Mouse (Mus musculus) hindbrain, embryonic 10.5 days (tissue): Measurements from ENCODE around the gene Arfgap2. TPM values are rescaled to one million over a fixed set of nuclear protein-coding genes. Genes with fewer than 3 reads are reported as not detected.
"Not testable (repeated sequence)": the region's sequence is repeated elsewhere in the genome, so short reads cannot be mapped to it uniquely, and the experiment has no call there.

Experiments
- DNase-seq: peaks from one replicate; pipeline ENCODE4 v3.0.0-alpha.2; 2017; ENCODE audit warnings: low spot score
- H3K27ac ChIP-seq: fragments of 300-500 bp; sonication (generic); 2 replicates; pipeline ENCODE4 v1.5.1; 2016; ENCODE audit warnings: mild to moderate bottlenecking, moderate library complexity
- H3K27me3 ChIP-seq: fragments of 300-500 bp; sonication (generic); 2 replicates; pipeline ENCODE4 v1.6.1; 2016; ENCODE audit warnings: mild to moderate bottlenecking; ENCODE audit not compliant: poor library complexity, insufficient read depth, severe bottlenecking
- H3K36me3 ChIP-seq: fragments of 300-500 bp; sonication (generic); 2 replicates; pipeline ENCODE4 v1.6.1; 2016; ENCODE audit warnings: mild to moderate bottlenecking, moderate library complexity
- H3K4me1 ChIP-seq: fragments of 300-500 bp; sonication (generic); replicated peaks from 2 replicates; pipeline ENCODE4 v1.6.1; 2016; ENCODE audit warnings: mild to moderate bottlenecking
- H3K4me3 ChIP-seq: fragments of 300-500 bp; sonication (generic); 2 replicates; pipeline ENCODE4 v1.5.1; 2016; ENCODE audit warnings: mild to moderate bottlenecking, moderate library complexity
- H3K9me3 ChIP-seq: fragments of 300-500 bp; sonication (generic); 2 replicates; pipeline ENCODE4 v1.6.1; 2016; ENCODE audit warnings: mild to moderate bottlenecking, moderate library complexity
- WGBS: fragments of 180-500 bp; shearing (Covaris S2); methylation state at CpG from one replicate; pipeline ENCODE4 v1.1.7; 2016; 5-methylcytosine and 5-hydroxymethylcytosine counted together
- polyA plus RNA-seq: library from polyadenylated mRNA; unstranded; fragments of >200 nt; fragmentation: Nextera tagmentation; extraction: Ambion mirVana; gene quantifications from 2 replicates; pipeline ENCODE4 v1.2.1, GENCODE M21; 2016

Arfgap2 gene
- polyA plus RNA-seq = 93.6 and 94.4 TPM in 2 replicates

DNA sequence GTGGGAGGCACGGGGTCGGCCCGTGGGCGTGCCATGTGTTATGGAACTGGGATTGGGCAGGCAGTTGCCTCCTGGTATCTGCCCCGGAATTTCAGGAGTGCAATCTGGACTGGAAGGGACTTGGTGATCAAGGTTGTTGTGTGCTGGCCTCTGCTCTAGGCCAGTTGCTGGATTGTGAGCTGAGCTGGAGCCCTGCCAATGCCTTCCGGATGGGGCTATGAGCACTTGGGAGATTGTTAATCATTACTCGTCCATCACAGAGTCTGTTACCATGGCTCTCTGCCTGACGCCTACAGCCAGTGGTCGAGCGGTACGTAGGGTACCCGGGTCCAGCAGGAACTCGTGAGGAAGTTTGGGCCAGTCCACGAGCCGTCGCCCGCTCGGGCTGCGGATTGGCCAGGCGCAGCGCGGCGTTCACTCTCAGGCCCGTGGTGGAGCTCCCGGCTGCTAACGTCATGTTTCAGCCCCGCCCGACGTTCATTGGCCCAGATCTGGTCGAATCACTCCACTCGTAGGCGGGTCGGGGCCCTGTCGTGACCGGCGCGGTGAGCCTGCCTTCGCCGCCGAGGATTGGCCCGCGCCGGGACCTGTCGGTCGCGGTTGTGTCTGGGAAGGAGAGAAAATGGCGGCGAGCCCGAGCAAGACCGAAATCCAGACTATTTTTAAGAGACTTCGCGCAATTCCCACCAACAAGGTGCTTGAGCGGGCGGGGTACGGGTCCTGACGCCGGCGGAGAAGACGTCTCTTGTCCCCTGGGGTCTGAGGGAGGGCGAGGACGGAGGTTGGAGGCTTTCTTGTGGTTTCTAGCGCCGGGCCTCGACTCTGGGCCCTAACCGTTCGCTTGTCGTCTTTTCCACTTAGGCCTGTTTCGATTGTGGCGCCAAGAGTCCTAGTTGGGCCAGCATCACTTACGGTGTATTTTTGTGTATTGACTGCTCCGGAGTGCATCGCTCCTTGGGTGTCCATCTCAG lies at the start of gene Arfgap2:
Gene Arfgap2 (plus strand): TSS at position 264 of the 971 bp plus-strand sequence.
- 2% methylated on average over 72 of the region's 72 CpGs for WGBS
- Histone ChIP-seq H3K36me3 (peaks cover 73% of the 10 kb centered on the region), H3K4me1 (peaks cover 33% of the 10 kb centered on the region), H3K27ac (peak within 1 kb of the TSS; percentile 92), H3K27me3 (no peaks in the 10 kb centered on the region), H3K9me3 (no peaks in the 10 kb centered on the region), H3K4me3 (peak within 1 kb of the TSS; percentile 89)
- DNase-seq = peak; percentile 97

DNA sequence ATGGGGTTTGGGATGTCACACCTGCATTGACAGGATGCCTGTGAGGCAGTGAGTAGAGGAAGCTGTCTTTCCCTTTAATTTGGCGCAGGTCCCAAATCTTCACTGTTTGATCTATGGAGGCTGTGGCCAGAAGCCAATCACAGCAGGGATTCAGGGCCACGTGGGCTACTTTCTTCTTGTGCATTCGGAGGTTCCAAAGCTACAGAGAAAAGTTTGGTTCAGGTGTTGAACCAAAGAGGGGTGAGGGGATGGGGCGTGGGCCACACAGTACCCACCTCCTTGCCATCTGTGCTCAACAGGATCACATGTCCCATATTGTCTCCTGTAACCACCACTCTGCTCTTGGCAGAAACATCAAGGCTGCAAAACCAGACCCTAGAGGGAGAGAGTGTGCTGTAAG lies 47.7 kb upstream of the Arfgap2 start:
- Histone ChIP-seq H3K27ac (no peak overlapping the region), H3K4me1 (no peaks in the 10 kb centered on the region), H3K9me3 (no peaks in the 10 kb centered on the region), H3K36me3 (peaks cover 57% of the 10 kb centered on the region), H3K4me3 (no peak overlapping the region), H3K27me3 (no peaks in the 10 kb centered on the region)
- 71% methylated on average over 4 of the region's 4 CpGs for WGBS
- DNase-seq = no peak

DNA sequence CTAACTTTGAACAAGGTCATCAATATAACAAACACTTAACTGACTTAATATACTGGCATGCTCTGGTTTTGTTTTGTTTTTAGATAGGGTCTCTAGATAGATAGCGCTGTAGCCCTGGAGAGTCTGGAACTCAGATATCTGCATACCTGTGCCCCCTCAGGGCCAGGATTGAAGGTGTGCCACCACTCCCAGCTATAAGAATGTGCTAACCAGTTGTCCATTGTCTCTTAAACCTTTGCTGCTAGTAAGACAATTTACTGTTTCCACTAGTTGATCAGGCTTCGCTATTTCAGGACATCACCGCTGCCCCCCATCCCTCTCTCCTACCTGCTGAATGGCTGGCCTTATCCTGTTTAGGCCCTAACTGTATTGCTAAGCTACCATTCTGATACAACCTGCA lies 44.3 kb upstream of the Arfgap2 start:
- Histone ChIP-seq H3K4me3 (no peak overlapping the region), H3K4me1 (no peaks in the 10 kb centered on the region), H3K9me3 (no peaks in the 10 kb centered on the region), H3K27ac (no peak overlapping the region), H3K27me3 (no peaks in the 10 kb centered on the region), H3K36me3 (peaks cover 23% of the 10 kb centered on the region)
- 91% methylated on average over 3 of the region's 3 CpGs for WGBS
- no peak for DNase-seq

DNA sequence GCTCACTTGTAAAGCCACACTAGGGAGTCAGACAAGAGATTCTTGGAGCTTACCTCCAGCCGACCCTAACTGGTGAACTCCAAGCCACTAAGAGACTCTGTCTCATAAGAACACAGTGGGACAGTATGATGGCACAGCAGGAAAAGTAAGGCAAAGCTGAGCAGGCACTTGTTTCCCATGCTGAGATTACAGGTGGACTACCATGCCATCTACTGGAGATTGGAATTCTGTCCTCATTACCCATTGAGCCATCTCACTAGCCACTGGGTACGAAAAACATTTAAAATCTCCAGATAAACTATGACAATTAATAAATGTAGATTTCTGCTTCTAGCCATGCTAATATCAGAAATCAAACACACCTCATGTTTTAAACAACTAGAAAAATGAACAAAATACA lies 41.2 kb upstream of the Arfgap2 start:
- Histone ChIP-seq H3K4me3 (no peak overlapping the region), H3K27ac (no peak overlapping the region), H3K27me3 (no peaks in the 10 kb centered on the region), H3K4me1 (no peaks in the 10 kb centered on the region), H3K9me3 (no peaks in the 10 kb centered on the region), H3K36me3 (no peaks in the 10 kb centered on the region)
- WGBS = 88% methylated on average over 2 of the region's 2 CpGs
- no peak for DNase-seq

DNA sequence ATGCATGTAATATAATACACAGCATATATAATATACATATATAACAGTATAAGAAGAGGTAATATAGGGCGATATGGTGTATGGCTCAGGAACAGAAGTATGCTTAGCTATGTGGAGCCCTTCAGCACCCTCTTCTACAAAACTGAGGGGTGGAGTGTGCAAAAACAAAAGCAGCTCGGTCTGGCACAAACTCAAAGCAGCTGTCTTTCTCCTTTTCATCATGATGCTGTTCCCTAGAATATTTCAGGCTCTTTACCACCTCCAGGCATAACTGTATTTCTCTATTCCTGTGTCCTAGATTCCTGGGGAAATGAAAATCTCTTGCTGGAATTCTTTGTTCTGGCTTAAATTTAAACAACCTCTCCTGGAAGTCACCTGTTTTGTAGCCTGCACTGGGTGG lies 35.0 kb upstream of the Arfgap2 start:
- H3K4me3 ChIP-seq = no peak overlapping the region
- no peaks in the 10 kb centered on the region for H3K4me1 ChIP-seq
- no peak overlapping the region for H3K27ac ChIP-seq
- DNase-seq = no peak
- 79% methylated on average over 2 of the region's 2 CpGs for WGBS
- 0 out of 2 replicates have a peak, but pooled peaks cover 8% of the 10 kb centered on the region for H3K36me3 ChIP-seq
- no peaks in the 10 kb centered on the region for H3K27me3 ChIP-seq
- no peaks in the 10 kb centered on the region for H3K9me3 ChIP-seq

DNA sequence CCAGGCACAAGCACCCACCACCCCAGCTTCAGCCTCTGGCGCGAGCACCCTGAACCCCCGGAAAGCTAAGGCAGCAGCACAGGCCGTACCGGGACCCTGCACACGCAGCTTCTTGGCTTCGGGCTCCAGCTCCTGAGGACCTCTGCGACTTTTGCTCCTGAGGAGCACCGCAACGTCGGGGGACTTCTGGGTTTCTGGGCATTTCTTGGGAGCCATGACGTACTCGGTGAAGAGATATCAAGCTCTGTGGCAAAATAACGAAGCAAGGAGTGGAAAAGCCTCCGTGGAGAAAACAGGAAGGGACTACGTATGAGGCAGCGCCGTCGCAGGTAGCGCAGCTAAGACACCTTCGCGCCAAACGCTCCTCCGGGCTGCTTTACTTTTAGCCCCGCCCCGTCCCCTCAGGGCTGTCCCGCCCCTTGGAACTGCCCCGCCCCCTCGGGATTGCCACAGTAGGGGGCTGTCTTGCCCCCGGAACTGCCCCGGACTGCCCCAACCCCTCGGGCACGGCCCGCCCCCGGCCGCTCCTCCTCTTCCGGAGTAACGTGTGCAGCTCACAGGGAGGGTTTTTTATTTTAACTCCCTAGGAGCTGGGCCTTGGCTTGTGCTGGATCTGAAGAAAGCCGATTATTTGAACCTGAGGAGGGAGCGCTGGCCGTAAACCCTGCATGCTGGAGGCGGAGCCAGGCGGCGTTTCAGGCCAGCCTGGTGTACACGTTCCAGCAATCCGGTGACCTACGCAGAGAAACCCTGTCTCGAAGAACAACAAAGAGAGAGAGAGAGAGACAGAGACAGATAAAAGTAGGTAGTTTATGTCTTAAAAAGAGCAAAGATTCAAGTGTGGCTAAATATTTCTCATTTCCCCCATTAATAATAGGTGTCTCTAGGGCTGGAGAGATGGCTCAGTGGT lies 27.9 kb upstream of the Arfgap2 start, which contains the start of gene Ddb2:
Gene Ddb2 (minus strand): TSS at position 382 of the 910 bp plus-strand sequence.
- Histone ChIP-seq H3K27me3 (no peaks in the 10 kb centered on the region), H3K9me3 (no peaks in the 10 kb centered on the region), H3K36me3 (peaks cover 12% of the 10 kb centered on the region; the same call in 1 of the 2 replicates), H3K27ac (peak within 1 kb of the TSS; percentile 88), H3K4me3 (peak within 1 kb of the TSS; percentile 56), H3K4me1 (peaks cover 11% of the 10 kb centered on the region)
- DNase-seq = peak; percentile 96
- under 1% methylated on average over 48 of the region's 48 CpGs for WGBS

DNA sequence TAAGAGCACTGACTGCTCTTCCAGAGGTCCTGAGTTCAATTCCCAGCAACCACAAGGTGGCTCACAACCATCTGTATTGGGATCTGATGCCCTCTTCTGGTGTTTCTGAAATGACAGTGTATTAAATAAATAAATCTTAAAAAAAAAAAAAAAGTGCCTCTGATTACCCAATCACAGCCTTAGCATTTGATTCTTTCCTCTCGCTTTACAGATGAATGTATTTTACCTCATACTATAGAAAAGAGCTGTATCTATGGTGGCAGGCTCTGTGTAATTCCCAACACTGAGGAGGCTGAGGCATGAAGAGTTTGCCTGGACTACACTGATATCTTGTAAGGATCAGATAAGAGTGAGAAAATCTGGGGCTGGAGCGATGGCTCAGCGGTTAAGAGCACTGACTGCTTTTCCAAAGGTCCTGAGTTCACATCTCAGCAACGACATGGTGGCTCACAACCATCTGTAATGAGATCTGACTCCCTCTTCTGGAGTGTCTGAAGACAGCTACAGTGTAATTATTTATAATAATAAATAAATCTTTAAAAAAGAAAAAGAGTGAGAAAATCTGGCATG lies 27.2 kb upstream of the Arfgap2 start:
- H3K4me3 ChIP-seq = peak overlapping the region; percentile 56
- 28% methylated on average over 4 of the region's 4 CpGs for WGBS
- peaks cover 11% of the 10 kb centered on the region for H3K4me1 ChIP-seq
- DNase-seq, H3K9me3 ChIP-seq, H3K27me3 ChIP-seq: not testable (repeated sequence)
- peaks cover 12% of the 10 kb centered on the region; the same call in 1 of the 2 replicates for H3K36me3 ChIP-seq
- peak overlapping the region; percentile 88 for H3K27ac ChIP-seq

DNA sequence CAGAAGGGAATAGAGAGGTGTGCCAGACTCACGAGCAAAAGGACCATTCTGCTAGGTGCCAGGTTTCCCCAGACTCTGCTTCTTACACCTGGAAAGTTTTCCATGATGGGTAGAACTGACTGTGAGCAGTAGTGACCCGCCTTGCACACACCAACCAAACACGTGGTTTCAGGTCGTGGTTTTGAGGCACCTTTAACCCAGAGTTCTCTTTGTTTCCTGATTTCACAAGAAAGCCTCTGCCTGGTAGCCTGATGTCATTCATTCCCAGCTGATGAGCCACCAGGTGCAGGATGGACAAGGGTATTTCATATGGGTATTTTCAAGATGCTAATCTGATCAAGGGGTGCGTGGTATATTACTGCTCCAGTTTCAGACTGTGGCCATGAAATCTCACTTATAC lies 22.2 kb upstream of the Arfgap2 start:
- H3K27me3 ChIP-seq = no peaks in the 10 kb centered on the region
- no peak overlapping the region for H3K4me3 ChIP-seq
- H3K9me3 ChIP-seq = no peaks in the 10 kb centered on the region
- H3K27ac ChIP-seq = no peak overlapping the region
- H3K4me1 ChIP-seq = peaks cover 8% of the 10 kb centered on the region; the same call in 1 of the 2 replicates
- H3K36me3 ChIP-seq = peaks cover 4% of the 10 kb centered on the region; the same call in 1 of the 2 replicates
- WGBS = 81% methylated on average over 5 of the region's 5 CpGs
- no peak for DNase-seq

DNA sequence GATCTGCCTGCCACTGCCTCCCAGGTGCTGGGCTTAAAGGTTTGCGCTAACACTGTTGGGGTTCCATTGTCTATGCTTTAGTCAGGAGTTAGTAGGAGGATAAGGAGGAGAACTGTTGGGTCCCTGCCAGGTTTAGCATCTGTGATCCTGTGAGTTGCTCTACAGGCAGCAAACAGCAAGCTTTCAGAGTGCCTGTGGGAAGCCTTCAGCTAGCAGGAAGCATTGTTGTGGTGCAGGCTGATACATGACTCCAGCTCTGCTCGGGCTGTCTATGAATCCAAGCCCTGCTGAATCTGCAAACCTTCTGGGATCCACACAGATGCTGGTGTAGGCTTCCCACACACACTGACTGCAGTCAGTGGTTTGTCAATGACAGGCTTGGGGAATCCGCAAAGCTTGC lies 21.4 kb upstream of the Arfgap2 start:
- H3K4me1 ChIP-seq = peaks cover 5% of the 10 kb centered on the region; the same call in 1 of the 2 replicates
- DNase-seq = no peak
- no peak overlapping the region for H3K4me3 ChIP-seq
- peaks cover 4% of the 10 kb centered on the region; the same call in 1 of the 2 replicates for H3K36me3 ChIP-seq
- peak overlapping the region; percentile 50; the same call in 1 of the 2 replicates for H3K27ac ChIP-seq
- no peaks in the 10 kb centered on the region for H3K27me3 ChIP-seq
- WGBS = 59% methylated on average over 3 of the region's 3 CpGs
- no peaks in the 10 kb centered on the region for H3K9me3 ChIP-seq

DNA sequence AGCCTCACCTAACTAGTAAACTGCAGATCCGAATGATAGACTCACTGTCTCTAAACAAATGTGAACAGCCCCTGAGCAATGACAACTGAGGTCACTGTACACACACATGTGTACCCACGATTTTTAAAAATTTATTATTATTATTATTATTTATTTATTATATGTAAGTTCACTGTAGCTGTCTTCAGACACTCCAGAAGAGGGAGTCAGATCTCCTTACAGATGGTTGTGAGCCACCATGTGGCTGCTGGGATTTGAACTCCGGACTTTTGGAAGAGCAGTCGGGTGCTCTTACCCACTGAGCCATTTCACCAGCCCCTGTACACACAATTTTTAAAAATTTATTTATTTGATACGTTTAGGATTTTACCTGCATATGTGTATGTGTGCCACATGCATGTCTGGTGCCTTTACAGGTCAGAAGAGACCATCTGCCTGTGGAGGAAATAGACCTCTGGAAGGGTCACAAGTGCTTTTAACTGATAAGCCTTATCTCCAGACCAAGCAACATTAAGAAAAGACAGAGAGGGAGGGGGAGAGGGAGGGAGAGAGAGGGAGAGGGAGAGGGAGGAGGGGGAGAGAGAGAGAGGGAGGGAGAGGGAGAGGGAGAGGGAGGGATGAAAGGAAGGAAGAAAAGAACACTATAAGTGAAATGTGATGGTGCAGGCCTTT lies 20.1 kb upstream of the Arfgap2 start:
- Histone ChIP-seq H3K27me3 (no peaks in the 10 kb centered on the region), H3K9me3 (no peaks in the 10 kb centered on the region), H3K4me3 (no peak overlapping the region), H3K4me1 (peaks cover 5% of the 10 kb centered on the region; the same call in 1 of the 2 replicates), H3K36me3 (peaks cover 4% of the 10 kb centered on the region; the same call in 1 of the 2 replicates), H3K27ac (no peak overlapping the region)
- WGBS = 82% methylated on average over 5 of the region's 5 CpGs
- DNase-seq = no peak

DNA sequence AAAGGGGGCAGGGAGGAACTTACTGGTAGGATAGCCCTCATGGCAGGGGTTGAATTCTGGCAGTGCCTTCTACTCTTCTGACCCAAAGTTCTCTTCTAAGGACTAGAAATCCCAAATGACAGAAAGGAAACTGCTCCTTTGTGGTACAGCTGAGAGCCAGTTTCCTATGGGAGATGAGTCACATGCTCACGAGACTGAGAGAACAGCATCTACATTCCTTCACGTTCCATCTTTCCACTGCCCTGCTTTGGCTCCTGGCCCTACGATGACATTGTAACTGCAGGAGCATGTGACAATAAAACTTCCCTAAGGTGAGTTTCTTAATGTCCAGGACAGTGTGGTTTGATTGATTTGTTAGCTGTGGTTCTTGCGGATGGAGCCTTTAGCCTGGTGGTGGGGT lies 16.4 kb upstream of the Arfgap2 start:
- no peaks in the 10 kb centered on the region for H3K9me3 ChIP-seq
- H3K27me3 ChIP-seq = peaks cover 12% of the 10 kb centered on the region
- WGBS = 84% methylated on average over 4 of the region's 4 CpGs
- no peak overlapping the region for H3K4me3 ChIP-seq
- no peaks in the 10 kb centered on the region for H3K36me3 ChIP-seq
- peaks cover 3% of the 10 kb centered on the region; the same call in 1 of the 2 replicates for H3K4me1 ChIP-seq
- DNase-seq = no peak
- no peak overlapping the region for H3K27ac ChIP-seq

DNA sequence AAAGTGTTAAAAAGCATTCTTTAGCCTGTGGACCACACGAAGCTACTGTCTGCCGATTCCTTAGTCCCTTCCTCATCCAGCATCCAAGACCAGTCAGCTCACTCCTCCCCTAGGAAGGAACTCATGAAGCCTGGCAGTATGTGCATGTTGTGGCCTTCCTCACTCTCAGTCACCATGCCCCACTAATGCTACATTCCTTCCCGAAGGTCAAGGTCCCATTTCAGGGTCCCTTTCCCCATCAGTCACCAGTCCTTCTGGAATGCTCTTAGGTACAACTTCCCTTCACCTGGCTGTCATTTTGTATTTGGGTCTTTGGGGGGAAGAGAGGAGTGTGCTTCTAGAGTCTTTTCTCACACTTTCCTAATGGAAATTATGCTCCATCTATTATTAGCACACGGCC lies 12.8 kb upstream of the Arfgap2 start:
- Histone ChIP-seq H3K4me1 (peaks cover 26% of the 10 kb centered on the region), H3K4me3 (no peak overlapping the region), H3K27ac (no peak overlapping the region), H3K27me3 (peaks cover 38% of the 10 kb centered on the region), H3K9me3 (no peaks in the 10 kb centered on the region), H3K36me3 (no peaks in the 10 kb centered on the region)
- no peak for DNase-seq
- WGBS = 82% methylated on average over 4 of the region's 4 CpGs
